Mouse (Mus musculus): ENCODE measurements around the gene Ttll9. TPM values are rescaled to one million over a fixed set of nuclear protein-coding genes. Genes with fewer than 3 reads are reported as not detected.

Ttll9 gene
- total and polyA plus RNA-seq, 3 experiments: 0.07 to 0.19 TPM; not detected in 1

GRCm38 (mm10) chr2:153033545-153034230 lies 71.4 kb downstream of the Ttll9 start:
- Histone ChIP-seq H3K27ac (ENCODE audit: control insufficient read depth, low read depth, low read length) (no peak overlapping the region), H3K4me3 (ENCODE audit: control insufficient read depth in 1 of 2, insufficient read depth in 1 of 2, low read depth in 2 of 2, low read length in 2 of 2) (no peak overlapping the region), H3K36me3 (ENCODE audit: control insufficient read depth in 1 of 2, insufficient read depth in 2 of 2, low read length in 2 of 2) (no peaks in the 10 kb centered on the region), H3K4me1 (ENCODE audit: control insufficient read depth in 1 of 2, insufficient read depth in 2 of 2, low read length in 2 of 2) (no peaks in the 10 kb centered on the region), H3K9ac (ENCODE audit: control insufficient read depth, low read depth, low read length, poor library complexity, severe bottlenecking) (no peak overlapping the region), H3K27me3 (ENCODE audit: control insufficient read depth in 1 of 2, insufficient read depth in 2 of 2, low read length in 2 of 2) (peaks cover 0 to 7% of the 10 kb centered on the region in 2 experiments; a peak in 2 of 4 replicates), H3K79me2 (ENCODE audit: control insufficient read depth, insufficient read depth, low read length, poor library complexity) (no peaks in the 10 kb centered on the region), H3K9me3 (replicated peaks; ENCODE audit: insufficient read depth, low read length) (no peaks in the 10 kb centered on the region)
- no peak for TF ChIP-seq TAL1 (IDR thresholded peaks at IDR 0.05; ENCODE audit: low read length)
- no peak for TF ChIP-seq MAX (IDR thresholded peaks at IDR 0.05; ENCODE audit: low read length)
- TF ChIP-seq ZNF384 (IDR thresholded peaks at IDR 0.05; ENCODE audit: low read depth, low read length): no peak
- no peak for TF ChIP-seq ELF1 (IDR thresholded peaks at IDR 0.05; ENCODE audit: low read depth, low read length)
- no peak for TF ChIP-seq MEF2A (IDR thresholded peaks at IDR 0.05; ENCODE audit: extremely low read depth, insufficient replicate concordance, low read depth, low read length, poor library complexity, severe bottlenecking)
- no peak for TF ChIP-seq SIN3A (IDR thresholded peaks at IDR 0.05; ENCODE audit: low read length)
- no peak for TF ChIP-seq ZC3H11A (IDR thresholded peaks at IDR 0.05; ENCODE audit: low read depth, low read length)
- TF ChIP-seq MYB (IDR thresholded peaks at IDR 0.05; ENCODE audit: low read depth, low read length): no peak
- TF ChIP-seq USF1 (IDR thresholded peaks at IDR 0.05; ENCODE audit: low read depth, low read length): no peak
- no peak for TF ChIP-seq UBTF (IDR thresholded peaks at IDR 0.05; ENCODE audit: borderline replicate concordance, insufficient read depth, low read depth, low read length)
- no peak for TF ChIP-seq MAZ (IDR thresholded peaks at IDR 0.05; ENCODE audit: low read depth, low read length)
- TF ChIP-seq MAFK (IDR thresholded peaks at IDR 0.05; ENCODE audit: borderline replicate concordance, low read depth, low read length): no peak
- DNase-seq (ENCODE audit: low read depth, low spot score): no peak

GRCm38 (mm10) chr2:153036690-153037089 lies 74.4 kb downstream of the Ttll9 start:
- no peaks in the 10 kb centered on the region for H3K79me2 ChIP-seq (ENCODE audit: control insufficient read depth, insufficient read depth, low read length, poor library complexity)
- peaks cover 0 to 3% of the 10 kb centered on the region in 2 experiments; a peak in 2 of 4 replicates for H3K27me3 ChIP-seq (ENCODE audit: control insufficient read depth in 1 of 2, insufficient read depth in 2 of 2, low read length in 2 of 2)
- no peak overlapping the region for H3K4me3 ChIP-seq (ENCODE audit: control insufficient read depth in 1 of 2, insufficient read depth in 1 of 2, low read depth in 2 of 2, low read length in 2 of 2)
- no peak overlapping the region for H3K9ac ChIP-seq (ENCODE audit: control insufficient read depth, low read depth, low read length, poor library complexity, severe bottlenecking)
- TF ChIP-seq UBTF (IDR thresholded peaks at IDR 0.05; ENCODE audit: borderline replicate concordance, insufficient read depth, low read depth, low read length): no peak
- TF ChIP-seq ZC3H11A (IDR thresholded peaks at IDR 0.05; ENCODE audit: low read depth, low read length): no peak
- no peak for TF ChIP-seq GATA1 (IDR thresholded peaks at IDR 0.05; ENCODE audit: low read depth, low read length)
- TF ChIP-seq CHD2 (IDR thresholded peaks at IDR 0.05; ENCODE audit: low read length): no peak
- TF ChIP-seq ZKSCAN1 (IDR thresholded peaks at IDR 0.05; ENCODE audit: low read depth, low read length): no peak
- TF ChIP-seq GABPA (IDR thresholded peaks at IDR 0.05; ENCODE audit: low read depth, low read length): no peak
- DNase-seq (ENCODE audit: low read depth, low spot score): no peak
- no peaks in the 10 kb centered on the region for H3K9me3 ChIP-seq (replicated peaks; ENCODE audit: insufficient read depth, low read length)
- no peaks in the 10 kb centered on the region for H3K4me1 ChIP-seq (ENCODE audit: control insufficient read depth in 1 of 2, insufficient read depth in 2 of 2, low read length in 2 of 2)
- no peak overlapping the region for H3K27ac ChIP-seq (ENCODE audit: control insufficient read depth, low read depth, low read length)
- H3K36me3 ChIP-seq (ENCODE audit: control insufficient read depth in 1 of 2, insufficient read depth in 2 of 2, low read length in 2 of 2): no peaks in the 10 kb centered on the region
